Comparison of ENCODE assay signal across 8 mouse cellular contexts in genomic region chrX:101253952-101254729, GRCm38 (mm10). TPM values are rescaled to one million over a fixed set of nuclear protein-coding genes. Genes with fewer than 3 reads are reported as not detected.
DNase-seq lines count a peak whose midpoint lies in the region; ATAC-seq lines count a peak whose summit lies in the region.

Gene Foxo4, plus strand, starts transcription at chrX:101254528.

- ATAC-seq in megakaryocyte progenitor cell, adult 5-6 weeks (replicated peaks; ENCODE audit: poor library complexity): peak; percentile 87

- peak; percentile 89 for DNase-seq in adipocyte (ENCODE audit: low spot score)
- peak; percentile 94 for DNase-seq in embryo, embryonic 10 days (ENCODE audit: low spot score)
- DNase-seq in gastrocnemius, postnatal 10 days: peak; percentile 78
- peak; percentile 92 for DNase-seq in induced T-regulatory cell, adult 2 months (ENCODE audit: low read depth)
- DNase-seq in left cerebral cortex, adult 9 months (ENCODE audit: low spot score in 2 of 2): peak; percentile 52 to 82
- DNase-seq in right cerebral cortex, postnatal 25 days: peak; percentile 80
- DNase-seq in urinary bladder, postnatal 4 days (ENCODE audit: low spot score in 2 of 2): peak; percentile 79 to 85

RNA-seq across cellular contexts. Expression of gene Foxo4, which starts in this region (rescaled TPM):
- total RNA-seq in gastrocnemius, postnatal 10 days (2021): 10 to 100 TPM; 48.2 to 55.0 TPM
- 5.8 and 6.0 TPM in 2 replicates for total RNA-seq in megakaryocyte progenitor cell, adult 5-6 weeks (2015)
- 16.3 and 17.1 TPM in 2 replicates for total RNA-seq in megakaryocyte progenitor cell, adult 5-6 weeks (2017)

Comparison
In these comparisons a context has a peak if more than half of its experiments do, and no peak if none do; other contexts are left out.
1. Peak in every context shown above with its lines: DNase-seq and ATAC-seq.